Mouse (Mus musculus) forebrain, embryonic 16.5 days (tissue): Measurements from ENCODE around the gene Gpr158. TPM values are rescaled to one million over a fixed set of nuclear protein-coding genes. Genes with fewer than 3 reads are reported as not detected.
"Not testable (repeated sequence)": the region's sequence is repeated elsewhere in the genome, so short reads cannot be mapped to it uniquely, and the experiment has no call there.

Experiments used
- ATAC-seq: fragments of 200-750 bp; cut with Nextera tagmentation; 2 replicates; pipeline ENCODE4 v1.8.0; 2017; ENCODE audit warnings: mild to moderate bottlenecking, moderate library complexity
- H3K27ac ChIP-seq: fragments of 300-500 bp; sonication (generic); 2 replicates; pipeline ENCODE4 v1.5.1; 2014; ENCODE audit warnings: low read length, control low read depth
- H3K27me3 ChIP-seq: fragments of 300-500 bp; sonication (generic); replicated peaks from 2 replicates; pipeline ENCODE4 v1.6.1; 2014; ENCODE audit warnings: low read length; ENCODE audit not compliant: control insufficient read depth, insufficient read depth
- H3K36me3 ChIP-seq: fragments of 300-500 bp; sonication (generic); 2 replicates; pipeline ENCODE4 v1.6.1; 2014; ENCODE audit not compliant: control insufficient read depth, insufficient read depth
- H3K4me1 ChIP-seq: fragments of 300-500 bp; sonication (generic); replicated peaks from 2 replicates; pipeline ENCODE4 v1.6.1; 2014; ENCODE audit warnings: low read length; ENCODE audit not compliant: control insufficient read depth, insufficient read depth
- H3K4me2 ChIP-seq: fragments of 300-500 bp; sonication (generic); 2 replicates; pipeline ENCODE4 v1.6.1; 2014; ENCODE audit warnings: mild to moderate bottlenecking, low read length, control low read depth
- H3K4me3 ChIP-seq: fragments of 300-500 bp; sonication (generic); replicated peaks from 2 replicates; pipeline ENCODE4 v1.5.1; 2014; ENCODE audit warnings: mild to moderate bottlenecking, low read length, control low read depth
- H3K9ac ChIP-seq: fragments of 300-500 bp; sonication (generic); replicated peaks from 2 replicates; pipeline ENCODE4 v1.6.1; 2014; ENCODE audit warnings: low read depth, low read length, control low read depth
- H3K9me3 ChIP-seq: fragments of 300-500 bp; sonication (generic); 2 replicates; pipeline ENCODE4 v1.6.1; 2016; ENCODE audit warnings: low read length; ENCODE audit not compliant: control insufficient read depth
- WGBS: fragments of 180-500 bp; shearing (Covaris S2); extraction: QIAGEN DNeasy Blood & Tissue Kit; methylation state at CpG from one replicate; pipeline ENCODE4 v1.1.7; 2014; 5-methylcytosine and 5-hydroxymethylcytosine counted together
- polyA plus RNA-seq: library from polyadenylated mRNA; unstranded; fragments of >200 nt; fragmentation: Nextera tagmentation; extraction: Ambion mirVana; gene quantifications from 2 replicates; pipeline ENCODE4 v1.2.1, GENCODE M21; 2015

Gene Gpr158
- polyA plus RNA-seq, 1 experiment from 2014 or later: 2.4 TPM

DNA sequence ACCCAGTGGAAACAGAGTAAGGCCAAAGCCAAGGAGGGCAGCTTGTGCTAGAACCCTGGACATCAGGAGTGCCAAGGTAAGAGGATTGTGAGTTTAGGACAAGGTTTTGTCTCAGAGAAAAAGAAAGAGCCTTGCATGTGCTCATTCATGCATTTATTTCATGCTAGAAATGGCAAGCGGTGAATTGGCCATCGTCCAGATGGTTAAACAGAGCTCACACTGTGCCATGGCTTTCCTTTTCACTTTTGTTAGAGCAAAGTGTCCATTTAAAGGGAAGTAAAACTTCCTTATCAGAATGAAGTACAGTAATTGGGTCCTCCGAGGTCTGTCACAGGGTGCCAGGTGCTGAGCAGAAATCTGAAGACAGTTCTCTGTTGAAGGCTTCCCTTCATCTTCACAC, 38.3 kb downstream of the Gpr158 start:
- peak; percentile 55 for ATAC-seq
- H3K27me3 ChIP-seq: no peaks in the 10 kb centered on the region
- no peaks in the 10 kb centered on the region for H3K36me3 ChIP-seq
- H3K4me2 ChIP-seq: no peak overlapping the region
- no peak overlapping the region for H3K4me3 ChIP-seq
- WGBS: 25% methylated on average over 3 of the region's 3 CpGs
- H3K9ac ChIP-seq: no peak overlapping the region
- peaks cover 3% of the 10 kb centered on the region; the same call in 1 of the 2 replicates for H3K4me1 ChIP-seq
- H3K27ac ChIP-seq: no peak overlapping the region
- H3K9me3 ChIP-seq: no peaks in the 10 kb centered on the region

DNA sequence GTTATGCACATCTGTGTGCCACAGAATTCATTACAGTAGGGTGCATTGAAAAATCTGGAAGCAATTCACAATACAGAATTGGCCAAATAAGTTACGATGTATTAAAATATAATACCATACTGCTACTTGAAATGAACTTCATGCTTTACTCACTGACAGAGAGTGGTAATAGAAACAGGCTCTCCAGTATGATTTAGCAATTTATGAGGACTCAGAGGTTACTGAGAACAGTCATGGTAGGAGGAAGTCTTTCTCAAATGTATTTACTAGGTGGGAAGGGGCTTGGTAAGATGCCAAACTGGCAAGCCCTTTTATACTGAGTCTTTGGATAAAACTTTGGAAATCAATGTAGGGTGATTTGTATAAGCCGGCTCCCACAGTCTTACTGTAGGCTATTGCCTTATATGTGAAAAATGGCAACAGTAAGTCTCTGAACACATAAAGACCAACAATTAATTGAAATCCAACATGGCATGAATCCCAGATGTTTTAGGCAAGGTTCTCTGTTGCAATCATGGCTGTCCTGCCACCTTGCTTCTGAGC, 40.2 kb downstream of the Gpr158 start:
- no peak overlapping the region for H3K4me2 ChIP-seq
- H3K4me1 ChIP-seq: peaks cover 3% of the 10 kb centered on the region; the same call in 1 of the 2 replicates
- H3K36me3 ChIP-seq: no peaks in the 10 kb centered on the region
- H3K9me3 ChIP-seq: no peaks in the 10 kb centered on the region
- ATAC-seq: peak; percentile 28; the same call in 1 of the 2 replicates
- no peak overlapping the region for H3K9ac ChIP-seq
- H3K27ac ChIP-seq: no peak overlapping the region
- 62% methylated on average over 2 of the region's 2 CpGs for WGBS
- H3K4me3 ChIP-seq: no peak overlapping the region
- H3K27me3 ChIP-seq: no peaks in the 10 kb centered on the region

DNA sequence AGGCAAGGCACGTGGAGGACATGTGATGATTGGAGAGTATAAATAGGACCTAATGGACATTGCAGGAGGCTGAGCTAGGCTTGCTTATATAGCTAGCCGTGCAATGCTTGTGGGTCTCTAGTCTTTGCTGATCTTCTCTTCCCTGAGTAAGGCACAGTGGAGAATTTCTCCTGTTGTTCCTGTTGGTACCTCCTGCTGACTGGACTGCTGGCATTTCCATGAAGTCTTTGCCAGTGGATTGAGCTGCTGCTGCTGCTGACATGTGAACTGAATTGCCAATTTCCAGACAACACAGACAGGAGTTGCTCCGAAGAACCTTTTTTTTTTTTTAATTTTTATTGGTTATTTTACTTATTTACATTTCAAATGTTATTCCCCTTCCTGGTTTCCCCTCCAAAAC, 41.5 kb downstream of the Gpr158 start:
- no peak for ATAC-seq
- no peaks in the 10 kb centered on the region for H3K27me3 ChIP-seq
- H3K9me3 ChIP-seq: no peaks in the 10 kb centered on the region
- H3K27ac ChIP-seq: no peak overlapping the region
- H3K36me3 ChIP-seq: no peaks in the 10 kb centered on the region
- WGBS: 87% methylated on average over 3 of the region's 3 CpGs
- no peak overlapping the region for H3K9ac ChIP-seq
- H3K4me3 ChIP-seq: no peak overlapping the region
- peaks cover 3% of the 10 kb centered on the region; the same call in 1 of the 2 replicates for H3K4me1 ChIP-seq
- H3K4me2 ChIP-seq: no peak overlapping the region

DNA sequence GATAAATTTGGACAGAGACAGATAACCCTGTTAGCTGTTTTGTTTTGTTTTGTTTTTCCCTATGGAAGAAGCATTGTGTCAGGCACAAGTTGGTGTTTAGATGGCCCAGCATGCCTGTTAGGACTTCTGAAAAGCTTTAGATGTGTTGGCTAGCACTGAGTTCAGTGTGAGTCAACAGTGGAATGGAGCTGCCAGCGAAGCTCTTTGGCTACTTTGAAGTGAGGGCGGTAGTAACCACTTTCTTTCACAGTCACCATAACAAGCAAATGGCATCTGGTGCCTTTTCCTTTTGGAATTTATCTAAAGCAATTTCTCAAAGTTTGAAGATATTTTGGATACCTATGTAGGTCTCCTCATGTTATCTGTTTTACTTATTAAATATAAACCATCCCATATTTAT, 62.9 kb downstream of the Gpr158 start:
- no peaks in the 10 kb centered on the region for H3K9me3 ChIP-seq
- H3K4me1 ChIP-seq: no peaks in the 10 kb centered on the region
- H3K36me3 ChIP-seq: no peaks in the 10 kb centered on the region
- no peak overlapping the region for H3K27ac ChIP-seq
- H3K27me3 ChIP-seq: no peaks in the 10 kb centered on the region
- ATAC-seq: no peak
- H3K9ac ChIP-seq: no peak overlapping the region
- no peak overlapping the region for H3K4me2 ChIP-seq
- WGBS: 76% methylated on average over 2 of the region's 2 CpGs
- H3K4me3 ChIP-seq: no peak overlapping the region

DNA sequence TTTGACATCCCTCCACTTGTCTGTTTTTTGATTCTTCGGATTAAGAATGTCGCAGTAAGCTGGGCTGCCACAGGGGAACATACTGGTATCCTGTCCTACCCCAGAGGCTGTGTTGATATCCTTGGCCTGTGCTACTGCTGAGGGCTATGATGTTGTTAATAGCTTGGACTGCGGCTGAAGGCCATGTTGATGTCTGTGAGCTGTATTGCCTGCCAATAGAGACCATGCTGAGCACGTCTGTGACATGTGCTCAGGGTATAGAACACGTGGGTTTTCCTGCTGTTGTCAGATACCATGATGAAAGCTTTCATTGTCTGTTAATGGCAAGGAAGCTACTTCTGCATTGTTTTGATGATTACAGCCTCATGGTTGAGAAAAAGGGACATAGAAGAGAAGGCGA, 63.8 kb downstream of the Gpr158 start:
- Histone ChIP-seq H3K4me3 (no peak overlapping the region), H3K4me1 (no peaks in the 10 kb centered on the region), H3K9me3 (no peaks in the 10 kb centered on the region), H3K27me3 (no peaks in the 10 kb centered on the region), H3K4me2 (no peak overlapping the region), H3K27ac (no peak overlapping the region), H3K36me3 (no peaks in the 10 kb centered on the region), H3K9ac (no peak overlapping the region)
- WGBS: 46% methylated on average over 6 of the region's 6 CpGs
- ATAC-seq: 0 out of 2 replicates have a peak, but pooled peaks have one; percentile 28

DNA sequence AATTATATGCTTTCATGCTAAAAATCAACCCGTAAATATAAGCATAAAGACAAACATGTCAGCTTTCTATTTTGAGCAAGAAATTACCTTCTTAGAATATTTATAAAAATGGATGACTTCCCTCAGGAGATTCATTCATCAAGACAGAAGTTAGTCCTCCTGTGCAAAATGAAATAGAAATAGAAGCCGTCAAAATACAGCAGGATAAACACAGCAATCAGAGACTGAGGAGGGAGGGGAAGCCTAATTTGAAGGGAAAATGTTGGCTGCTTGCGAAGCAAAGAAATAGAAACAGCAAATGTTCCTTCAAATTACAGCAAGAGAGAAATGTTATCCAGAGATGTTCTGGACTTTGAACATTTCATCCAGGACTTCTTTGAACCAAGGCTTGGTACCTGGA, 72.3 kb downstream of the Gpr158 start:
- no peaks in the 10 kb centered on the region for H3K36me3 ChIP-seq
- H3K27me3 ChIP-seq: no peaks in the 10 kb centered on the region
- no peak overlapping the region for H3K4me2 ChIP-seq
- H3K27ac ChIP-seq: no peak overlapping the region
- H3K4me3 ChIP-seq: no peak overlapping the region
- no peak overlapping the region for H3K9ac ChIP-seq
- WGBS: 70% methylated on average over 3 of the region's 3 CpGs
- H3K4me1 ChIP-seq: no peaks in the 10 kb centered on the region
- ATAC-seq: no peak
- H3K9me3 ChIP-seq: no peaks in the 10 kb centered on the region

DNA sequence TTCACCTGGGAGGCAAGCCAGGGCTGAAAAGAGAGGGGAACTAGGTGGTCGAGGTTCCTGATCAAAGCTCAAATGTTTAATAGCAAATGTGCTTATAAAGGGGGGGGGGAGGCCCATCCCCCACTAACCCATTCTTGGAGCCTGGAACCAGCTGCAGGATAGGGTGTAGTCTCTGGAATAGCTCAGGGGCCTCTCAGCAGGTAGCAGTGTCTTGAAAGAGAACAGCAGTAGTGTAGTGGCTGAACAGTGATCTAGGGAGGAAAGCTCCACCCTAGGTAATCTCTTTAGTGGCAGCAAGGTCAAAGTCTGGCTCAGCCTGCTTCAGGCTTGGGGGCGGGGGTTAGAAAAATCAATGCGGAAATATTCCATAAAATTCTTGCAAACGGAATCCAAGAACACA, 93.3 kb downstream of the Gpr158 start:
- H3K4me2 ChIP-seq, ATAC-seq, H3K27ac ChIP-seq, H3K36me3 ChIP-seq, H3K27me3 ChIP-seq, H3K4me1 ChIP-seq, H3K9ac ChIP-seq, H3K4me3 ChIP-seq, H3K9me3 ChIP-seq: not testable (repeated sequence)
- 83% methylated on average over 4 of the region's 4 CpGs for WGBS

DNA sequence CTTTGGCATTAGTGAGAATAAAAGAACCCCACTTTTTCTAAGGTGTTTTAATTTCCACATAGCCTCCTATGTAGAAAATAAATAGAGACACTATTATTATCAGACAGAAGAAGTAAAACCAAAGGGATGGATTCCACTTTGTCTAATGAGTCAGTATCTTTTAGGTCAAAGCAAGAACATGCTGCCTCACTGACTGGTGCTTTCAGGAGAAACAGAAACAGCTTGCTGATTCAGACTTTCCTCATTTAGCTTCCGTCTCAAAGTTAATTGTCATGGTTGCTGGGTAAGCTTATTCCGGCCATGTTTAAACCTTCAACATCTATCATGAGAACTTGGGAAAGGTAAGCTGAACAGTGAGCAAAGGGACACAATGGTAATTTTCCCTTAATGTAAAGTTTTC, 107.6 kb downstream of the Gpr158 start:
- Histone ChIP-seq H3K27me3 (no peaks in the 10 kb centered on the region), H3K4me3 (no peak overlapping the region), H3K4me1 (no peaks in the 10 kb centered on the region), H3K4me2 (no peak overlapping the region), H3K27ac (no peak overlapping the region), H3K36me3 (no peaks in the 10 kb centered on the region), H3K9me3 (no peaks in the 10 kb centered on the region), H3K9ac (no peak overlapping the region)
- WGBS: 87% methylated on average over 2 of the region's 2 CpGs
- no peak for ATAC-seq

DNA sequence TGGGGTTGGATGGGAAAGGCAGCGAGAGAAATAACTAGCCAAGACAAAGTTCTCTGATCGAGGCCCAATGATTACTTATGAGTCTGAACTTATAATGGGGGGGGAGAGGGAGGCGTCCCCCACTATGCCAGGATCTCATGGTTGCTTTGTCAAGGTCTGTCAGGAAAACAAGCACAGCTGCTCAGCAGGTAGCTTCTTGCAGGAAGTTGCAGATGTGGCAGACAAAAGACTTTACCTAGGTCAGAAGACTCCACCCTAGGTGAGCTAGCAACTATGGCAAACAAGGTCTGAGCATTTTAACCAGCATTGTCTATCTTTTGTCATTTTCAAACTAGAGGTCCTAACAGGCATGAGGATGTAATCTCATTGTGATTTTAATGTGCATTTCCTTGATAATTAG, 129.5 kb downstream of the Gpr158 start:
- no peak overlapping the region for H3K9ac ChIP-seq
- no peak overlapping the region for H3K27ac ChIP-seq
- ATAC-seq: no peak
- H3K9me3 ChIP-seq: no peaks in the 10 kb centered on the region
- H3K36me3 ChIP-seq: no peaks in the 10 kb centered on the region
- no peak overlapping the region for H3K4me3 ChIP-seq
- no peaks in the 10 kb centered on the region for H3K4me1 ChIP-seq
- no peaks in the 10 kb centered on the region for H3K27me3 ChIP-seq
- WGBS: 80% methylated on average over 3 of the region's 3 CpGs
- H3K4me2 ChIP-seq: no peak overlapping the region

DNA sequence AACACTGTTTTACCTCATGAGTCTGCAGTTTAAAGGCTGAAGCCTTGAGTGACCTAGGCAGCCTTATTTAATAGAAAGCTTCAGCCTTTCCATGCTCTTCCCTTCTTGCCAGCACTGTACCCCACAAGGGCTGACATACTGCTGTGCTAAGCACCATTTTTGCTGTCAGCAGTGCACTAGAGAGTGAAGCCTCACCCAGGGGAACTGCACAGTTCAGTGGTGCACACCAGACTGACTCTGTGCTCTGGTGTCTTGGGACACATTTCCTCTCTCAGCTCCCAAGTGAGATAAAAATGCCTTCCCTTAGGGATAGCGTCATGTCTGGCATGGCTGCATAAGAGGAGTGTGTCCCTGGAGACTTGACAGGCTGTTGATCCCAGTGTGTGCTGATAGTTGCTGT, 130.6 kb downstream of the Gpr158 start:
- no peak overlapping the region for H3K4me3 ChIP-seq
- no peaks in the 10 kb centered on the region for H3K36me3 ChIP-seq
- H3K9ac ChIP-seq: no peak overlapping the region
- H3K27ac ChIP-seq: no peak overlapping the region
- H3K9me3 ChIP-seq: no peaks in the 10 kb centered on the region
- no peak for ATAC-seq
- 82% methylated on average over 1 of the region's 1 CpGs for WGBS
- H3K27me3 ChIP-seq: no peaks in the 10 kb centered on the region
- H3K4me2 ChIP-seq: no peak overlapping the region
- H3K4me1 ChIP-seq: no peaks in the 10 kb centered on the region
